Mouse (Mus musculus) lung, postnatal 0 days (tissue): ENCODE measurements around the gene Pabpn1l. TPM values are rescaled to one million over a fixed set of nuclear protein-coding genes. Genes with fewer than 3 reads are reported as not detected.

ENCODE experiments used
- ATAC-seq: fragments of 200-750 bp; cut with Nextera tagmentation; 2 replicates; pipeline ENCODE4 v1.8.0; 2017; ENCODE audit warnings: moderate library complexity
- DNase-seq: peaks from one replicate; pipeline ENCODE4 v3.0.0-alpha.2; 2016; ENCODE audit warnings: low spot score
- H3K27ac ChIP-seq: fragments of 300-500 bp; sonication (generic); 2 replicates; pipeline ENCODE4 v1.5.1; 2014; ENCODE audit warnings: antibody characterized with exemption, mild to moderate bottlenecking, low read length, mixed read lengths
- H3K27me3 ChIP-seq: fragments of 300-500 bp; sonication (generic); replicated peaks from 2 replicates; pipeline ENCODE4 v1.6.1; 2014; ENCODE audit warnings: low read length, mixed read lengths; ENCODE audit not compliant: insufficient read depth
- H3K36me3 ChIP-seq: fragments of 300-500 bp; sonication (generic); 2 replicates; pipeline ENCODE4 v1.6.1; 2014; ENCODE audit warnings: low read length, mixed read lengths; ENCODE audit not compliant: insufficient read depth
- H3K4me1 ChIP-seq: fragments of 300-500 bp; sonication (generic); 2 replicates; pipeline ENCODE4 v1.6.1; 2014; ENCODE audit warnings: antibody characterized with exemption, low read depth, low read length, mixed read lengths; ENCODE audit not compliant: insufficient read depth
- H3K4me2 ChIP-seq: fragments of 300-500 bp; sonication (generic); replicated peaks from 2 replicates; pipeline ENCODE4 v1.6.1; 2014; ENCODE audit warnings: low read depth, mild to moderate bottlenecking, low read length, moderate library complexity, mixed read lengths
- H3K4me3 ChIP-seq: fragments of 300-500 bp; sonication (generic); 2 replicates; pipeline ENCODE4 v1.5.1; 2014; ENCODE audit warnings: low read depth, low read length
- H3K9ac ChIP-seq: fragments of 300-500 bp; sonication (generic); replicated peaks from 2 replicates; pipeline ENCODE4 v1.6.1; 2014; ENCODE audit warnings: low read depth, mild to moderate bottlenecking
- H3K9me3 ChIP-seq: fragments of 300-500 bp; sonication (generic); 2 replicates; pipeline ENCODE4 v1.6.1; 2016; ENCODE audit warnings: low read length, mixed read lengths
- CTCF ChIP-seq: IDR thresholded peaks from 2 replicates; pipeline ENCODE4 v1.5.1; 2016; ENCODE audit warnings: antibody characterized with exemption, mild to moderate bottlenecking
- EP300 ChIP-seq: IDR thresholded peaks from 2 replicates; pipeline ENCODE4 v1.6.1; 2016; ENCODE audit warnings: antibody characterized with exemption, mild to moderate bottlenecking, control low read depth
- WGBS: fragments of 180-500 bp; shearing (Covaris S2); extraction: QIAGEN DNeasy Blood & Tissue Kit; methylation state at CpG from one replicate; pipeline ENCODE4 v1.1.7; 2014; 5-methylcytosine and 5-hydroxymethylcytosine counted together
- polyA plus RNA-seq: library from polyadenylated mRNA; unstranded; fragments of >200 nt; fragmentation: Nextera tagmentation; extraction: Ambion mirVana; gene quantifications from 2 replicates; pipeline ENCODE4 v1.2.1, GENCODE M21; 2015

Gene Pabpn1l
- polyA plus RNA-seq = 0.12 TPM in 1 of 2 replicates, not detected in the other

GRCm38 (mm10) chr8:122622727-122623126, at the start of gene Pabpn1l:
Gene Pabpn1l (minus strand): TSS chr8:122622739.
- Histone ChIP-seq H3K4me3 (no peak within 1 kb of the TSS), H3K36me3 (no peaks in the 10 kb centered on the region), H3K4me1 (no peaks in the 10 kb centered on the region), H3K4me2 (no peak within 1 kb of the TSS), H3K27ac (no peak within 1 kb of the TSS), H3K9ac (no peak within 1 kb of the TSS), H3K9me3 (no peaks in the 10 kb centered on the region), H3K27me3 (no peaks in the 10 kb centered on the region)
- TF ChIP-seq CTCF (no peak), EP300 (no peak)
- DNase-seq (no peak), ATAC-seq (no peak)
- WGBS = 61% methylated on average over 6 of the region's 6 CpGs

- Histone ChIP-seq H3K27me3 (0 out of 2 replicates have a peak, but pooled peaks cover 6% of the 10 kb centered on the region), H3K4me1 (peaks cover 3% of the 10 kb centered on the region), H3K4me3 (no peak overlapping the region), H3K27ac (no peak overlapping the region), H3K4me2 (no peak overlapping the region), H3K36me3 (no peaks in the 10 kb centered on the region), H3K9ac (no peak overlapping the region), H3K9me3 (no peaks in the 10 kb centered on the region)
- DNase-seq (no peak), ATAC-seq (no peak)
- WGBS = 59% methylated on average over 6 of the region's 6 CpGs
- TF ChIP-seq EP300 (no peak), CTCF (no peak)
These were observed 49.4 kb upstream of the Pabpn1l start for GRCm38 (mm10) chr8:122671894-122672293.

DNA sequence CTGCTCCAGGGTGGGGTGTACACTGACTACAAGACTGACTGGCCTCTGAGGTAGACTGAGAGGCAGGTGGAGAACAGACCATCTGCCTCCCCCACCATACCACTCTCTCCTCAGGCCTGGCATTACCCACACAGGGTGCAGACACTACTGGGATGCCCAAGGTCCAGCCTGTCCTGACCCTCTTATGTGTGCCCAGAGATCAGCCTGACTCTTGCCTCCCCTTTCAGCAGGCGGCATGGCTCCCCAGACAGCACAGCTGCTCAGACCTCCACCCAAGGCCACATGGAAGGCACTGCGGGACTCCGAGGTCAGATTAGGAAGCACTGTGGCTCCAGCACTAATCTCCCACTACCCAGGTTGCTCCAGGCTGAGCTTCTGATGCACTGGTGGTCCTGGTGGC, 48.2 kb upstream of the Pabpn1l start:
- DNase-seq (no peak), ATAC-seq (no peak)
- no peak overlapping the region for H3K4me3 ChIP-seq
- 0 out of 2 replicates have a peak, but pooled peaks cover 6% of the 10 kb centered on the region for H3K27me3 ChIP-seq
- no peak overlapping the region for H3K9ac ChIP-seq
- 82% methylated on average over 3 of the region's 3 CpGs for WGBS
- H3K4me1 ChIP-seq = peaks cover 12% of the 10 kb centered on the region
- no peaks in the 10 kb centered on the region for H3K36me3 ChIP-seq
- no peaks in the 10 kb centered on the region for H3K9me3 ChIP-seq
- H3K27ac ChIP-seq = no peak overlapping the region
- TF ChIP-seq EP300 = no peak
- no peak for TF ChIP-seq CTCF
- no peak overlapping the region for H3K4me2 ChIP-seq

DNA sequence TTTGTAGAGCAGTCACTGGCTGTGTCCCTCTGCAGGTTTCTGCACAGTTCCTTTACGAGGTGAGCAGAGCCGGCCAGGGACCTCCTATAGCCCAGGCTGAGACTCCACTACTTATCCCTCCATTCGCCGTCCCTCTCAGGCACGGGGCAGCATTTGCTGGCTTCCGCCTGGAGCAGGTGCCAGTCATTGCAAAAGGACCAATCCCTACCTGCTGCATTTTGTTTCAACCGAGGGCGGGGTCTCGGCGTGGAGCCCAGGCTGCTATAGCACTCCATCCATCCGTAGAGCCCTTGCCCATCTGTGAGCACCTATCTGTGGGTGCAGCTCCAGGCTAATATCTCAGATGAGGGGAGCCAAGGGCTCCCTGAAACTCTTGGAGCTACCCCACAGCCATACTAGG, 47.5 kb upstream of the Pabpn1l start:
- H3K27me3 ChIP-seq = 0 out of 2 replicates have a peak, but pooled peaks cover 6% of the 10 kb centered on the region
- H3K9me3 ChIP-seq = no peaks in the 10 kb centered on the region
- H3K9ac ChIP-seq = no peak overlapping the region
- WGBS = 43% methylated on average over 11 of the region's 11 CpGs
- no peaks in the 10 kb centered on the region for H3K36me3 ChIP-seq
- no peak overlapping the region for H3K4me3 ChIP-seq
- no peak overlapping the region for H3K27ac ChIP-seq
- H3K4me1 ChIP-seq = peaks cover 16% of the 10 kb centered on the region
- DNase-seq (no peak), ATAC-seq (no peak)
- no peak overlapping the region for H3K4me2 ChIP-seq
- TF ChIP-seq EP300 (no peak), CTCF (no peak)

DNA sequence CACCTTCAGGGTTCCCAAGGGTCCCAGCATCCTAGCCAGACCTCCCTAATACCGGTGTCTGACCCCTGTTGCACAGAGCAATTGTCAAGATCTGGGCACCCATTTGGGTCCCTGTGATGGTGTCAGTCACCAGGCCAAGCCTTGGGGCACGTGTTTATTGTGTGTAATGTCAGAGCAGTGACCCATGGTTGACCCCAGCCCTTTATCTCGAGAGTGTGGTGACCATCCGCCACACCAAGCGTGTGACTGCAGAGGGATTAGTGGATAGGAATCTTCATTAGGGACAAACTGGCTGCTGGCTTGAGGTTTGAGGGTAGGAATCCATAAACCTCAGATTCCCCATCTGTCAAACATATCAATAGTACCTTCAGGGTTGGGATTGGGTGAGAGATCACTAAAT, 46.8 kb upstream of the Pabpn1l start:
- H3K9ac ChIP-seq = no peak overlapping the region
- DNase-seq = no peak
- no peaks in the 10 kb centered on the region for H3K36me3 ChIP-seq
- 40% methylated on average over 5 of the region's 5 CpGs for WGBS
- H3K27ac ChIP-seq = no peak overlapping the region
- H3K9me3 ChIP-seq = no peaks in the 10 kb centered on the region
- no peak for TF ChIP-seq EP300
- no peak for TF ChIP-seq CTCF
- no peak overlapping the region for H3K4me3 ChIP-seq
- H3K4me2 ChIP-seq = no peak overlapping the region
- peaks cover 17% of the 10 kb centered on the region for H3K4me1 ChIP-seq
- no peak for ATAC-seq
- 0 out of 2 replicates have a peak, but pooled peaks cover 3% of the 10 kb centered on the region for H3K27me3 ChIP-seq

DNA sequence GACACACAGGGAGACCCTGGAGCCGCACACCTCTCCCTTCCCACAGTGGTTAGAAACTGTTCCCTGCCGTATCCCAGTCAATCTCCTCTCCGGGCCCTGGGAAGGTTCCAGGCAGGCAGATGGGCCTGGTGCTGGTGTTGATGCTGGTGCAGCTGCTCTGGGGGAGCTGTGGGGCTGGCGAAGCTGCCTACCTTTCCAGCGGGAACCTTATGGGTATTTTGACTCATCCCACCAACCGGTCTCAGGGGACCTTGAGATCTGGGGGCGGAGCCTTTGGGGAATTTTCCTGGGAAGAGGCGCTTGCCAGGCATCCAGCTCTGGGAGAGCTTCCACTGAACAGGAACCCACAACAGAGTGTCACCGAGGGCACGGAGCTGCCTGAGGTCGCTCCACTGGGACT, 45.3 kb upstream of the Pabpn1l start:
- peaks cover 26% of the 10 kb centered on the region for H3K4me1 ChIP-seq
- H3K27me3 ChIP-seq = no peaks in the 10 kb centered on the region
- DNase-seq = no peak
- WGBS = 70% methylated on average over 11 of the region's 11 CpGs
- ATAC-seq = no peak
- H3K4me2 ChIP-seq = no peak overlapping the region
- H3K36me3 ChIP-seq = no peaks in the 10 kb centered on the region
- no peak overlapping the region for H3K27ac ChIP-seq
- no peak overlapping the region for H3K4me3 ChIP-seq
- TF ChIP-seq CTCF (no peak), EP300 (no peak)
- H3K9ac ChIP-seq = no peak overlapping the region
- H3K9me3 ChIP-seq = no peaks in the 10 kb centered on the region

- peak; percentile 11; the same call in 1 of the 2 replicates for ATAC-seq
- Histone ChIP-seq H3K27ac (peak overlapping the region; percentile 82), H3K4me2 (no peak overlapping the region), H3K9me3 (no peaks in the 10 kb centered on the region), H3K4me1 (peaks cover 26% of the 10 kb centered on the region), H3K27me3 (no peaks in the 10 kb centered on the region), H3K9ac (no peak overlapping the region), H3K36me3 (no peaks in the 10 kb centered on the region), H3K4me3 (no peak overlapping the region)
- TF ChIP-seq CTCF (no peak), EP300 (no peak)
- 35% methylated on average over 12 of the region's 12 CpGs for WGBS
- peak; percentile 32 for DNase-seq
These were observed 44.3 kb upstream of the Pabpn1l start for GRCm38 (mm10) chr8:122666827-122667226.
